Mouse (Mus musculus) kidney, postnatal 36 days (tissue): Measurements from ENCODE around the gene Dcaf12l1.
"Not testable (repeated sequence)": the region's sequence is repeated elsewhere in the genome, so short reads cannot be mapped to it uniquely, and the experiment has no call there.

ENCODE experiments used
- DNase-seq, 2 experiments: peaks; one replicate each; pipeline ENCODE4 v3.0.0; 2021 to 2022; ENCODE audit warnings: mixed read lengths in 2 of 2

The Dcaf12l1 gene

GRCm38 (mm10) chrX:44789761-44790411 is at the start of gene Dcaf12l1:
TSS of gene Dcaf12l1 (minus strand) at chrX:44790197.
- peak; percentile 31 to 73 for DNase-seq

- DNase-seq: not testable (repeated sequence)
Measured at GRCm38 (mm10) chrX:44809356-44809755, 19.4 kb upstream of the Dcaf12l1 start.

GRCm38 (mm10) chrX:44789036-44789760 is 799 bp downstream of the Dcaf12l1 start:
- no peak for DNase-seq
